Comparison of ENCODE assay signal across 13 mouse cellular contexts in the genomic region with DNA sequence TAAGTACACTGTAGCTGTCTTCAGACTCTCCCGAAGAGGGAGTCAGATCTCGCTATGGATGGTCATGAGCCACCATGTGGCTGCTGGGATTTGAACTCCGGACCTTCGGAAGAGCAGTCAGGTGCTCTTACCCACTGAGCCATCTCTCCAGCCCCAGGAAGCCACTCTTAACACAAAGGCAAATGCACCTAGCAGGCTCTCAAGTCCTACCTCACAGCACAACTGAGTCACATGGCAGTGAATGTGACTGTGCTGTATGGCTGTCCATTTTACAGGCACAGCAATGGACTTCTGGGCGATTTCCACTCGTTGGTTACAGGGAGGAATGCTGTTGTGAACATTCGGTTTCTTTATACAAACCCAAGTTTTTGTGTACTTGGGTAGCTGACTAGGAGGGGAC.
"Had no signal": no experiment of that assay in that cellular context is flagged by ENCODE, and none has a peak within 500 bp of the region (broad histone marks: within the 10 kb centered on the region; RNA-seq: fewer than 3 reads in every experiment).

No protein-coding gene starts in this region.

- H3K27me3 ChIP-seq: limb, embryonic 13.5 days; liver, embryonic 12.5 days; neural tube, embryonic 15.5 days had no signal

- H3K9me3 ChIP-seq: limb, embryonic 13.5 days; liver, embryonic 12.5 days; midbrain, embryonic 10.5 days; neural tube, embryonic 15.5 days had no signal

- ATAC-seq: liver, embryonic 12.5 days had no signal

- H3K4me2 ChIP-seq: limb, embryonic 13.5 days; liver, embryonic 12.5 days; lung, embryonic 14.5 days; neural tube, embryonic 15.5 days had no signal

- H3K36me3 ChIP-seq: limb, embryonic 13.5 days; liver, embryonic 12.5 days; midbrain, embryonic 10.5 days; neural tube, embryonic 15.5 days had no signal

- H3K4me1 ChIP-seq: limb, embryonic 13.5 days; midbrain, embryonic 10.5 days; neural tube, embryonic 15.5 days had no signal

- DNase-seq: left cerebral cortex, postnatal 4 days; lung, embryonic 14.5 days; lung, postnatal 10 days; lung, postnatal 4 days; midbrain, embryonic 14.5 days; spleen, adult 18-20 months; thymus, adult 18-20 months; thymus, postnatal 14 days had no signal

- H3K4me3 ChIP-seq: limb, embryonic 13.5 days; liver, embryonic 12.5 days; midbrain, embryonic 10.5 days; myocyte; neural tube, embryonic 15.5 days had no signal

- H3K27ac ChIP-seq: limb, embryonic 13.5 days; liver, embryonic 12.5 days; midbrain, embryonic 10.5 days; neural tube, embryonic 15.5 days had no signal

- H3K9ac ChIP-seq: limb, embryonic 13.5 days; liver, embryonic 12.5 days; lung, embryonic 14.5 days; neural tube, embryonic 15.5 days had no signal
